Mouse (Mus musculus) thymus, postnatal 4 days (tissue): ENCODE data around the gene Tbc1d1.

ENCODE experiments used
- DNase-seq: peaks from one replicate; pipeline ENCODE4 v3.0.0; 2021

Tbc1d1 gene

GRCm38 (mm10) chr5:64161917-64162316 is 5.8 kb downstream of the Tbc1d1 start:
- DNase-seq, result no peak

DNA sequence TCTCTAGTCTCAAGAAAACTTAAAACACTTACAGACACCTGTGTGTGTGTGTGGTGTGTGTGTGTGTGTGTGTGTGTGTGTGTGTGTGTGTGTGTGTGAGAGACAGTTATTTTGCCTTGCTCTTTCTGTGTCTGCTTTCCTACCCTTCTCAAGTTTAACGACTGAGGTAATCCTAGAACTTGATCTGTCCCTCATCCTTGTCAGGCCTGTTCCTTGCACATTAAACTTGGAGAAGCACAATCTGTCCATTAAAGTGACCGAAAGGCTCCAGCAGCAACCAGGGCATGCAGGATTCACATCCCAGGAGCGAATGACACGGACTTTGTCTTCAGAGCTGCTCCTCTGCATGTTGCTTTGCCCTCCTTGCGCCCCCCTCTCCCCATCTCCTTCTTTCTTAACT is 6.5 kb downstream of the Tbc1d1 start:
- DNase-seq, result no peak

- no peak for DNase-seq
Observed at GRCm38 (mm10) chr5:64164414-64164813, 8.3 kb downstream of the Tbc1d1 start.

DNA sequence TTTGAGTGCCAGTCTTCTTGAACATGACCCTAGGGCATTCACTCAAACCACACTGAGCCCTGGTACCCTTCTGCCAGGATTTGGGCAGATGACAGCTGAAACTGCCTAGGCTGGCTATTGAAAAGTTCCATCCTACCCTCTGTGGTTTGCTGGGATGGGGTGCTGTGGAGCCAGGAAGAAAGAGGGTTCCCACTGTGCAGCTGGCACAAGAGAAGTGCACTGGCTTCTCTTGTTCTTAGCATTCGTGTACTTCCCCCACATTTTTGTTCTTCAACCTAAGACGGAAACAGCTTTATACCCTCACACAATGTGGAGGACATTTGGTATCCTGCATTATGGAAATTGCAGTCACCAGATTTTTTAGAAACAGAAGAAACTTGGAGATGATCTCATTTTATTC is 9.7 kb downstream of the Tbc1d1 start:
- DNase-seq, result no peak

DNA sequence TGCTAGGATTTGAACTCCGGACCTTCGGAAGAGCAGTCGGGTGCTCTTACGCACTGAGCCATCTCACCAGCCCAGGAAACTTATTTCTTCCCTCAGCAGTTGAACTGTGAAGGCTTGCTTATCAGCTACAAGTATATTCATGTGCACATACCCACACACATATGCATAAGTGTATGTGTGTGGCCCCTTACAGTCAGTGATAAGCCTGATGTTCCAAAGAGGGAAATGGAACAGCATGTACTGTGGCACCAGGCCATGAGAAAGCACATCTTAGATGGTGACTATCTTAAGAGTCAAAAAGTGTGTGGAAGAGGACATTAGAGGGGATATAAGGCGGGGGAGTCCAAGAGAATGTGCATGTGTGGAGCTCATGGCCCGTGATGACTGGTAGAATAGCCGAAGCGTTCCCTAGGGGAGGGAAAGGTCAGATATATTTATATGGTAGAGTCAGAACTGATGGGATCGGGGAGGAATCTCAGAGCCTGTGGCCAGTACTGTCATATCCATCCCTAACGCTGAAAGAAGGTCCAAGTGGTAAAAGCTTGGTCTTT is 13.0 kb downstream of the Tbc1d1 start:
- no peak for DNase-seq

- no peak for DNase-seq
Observed at GRCm38 (mm10) chr5:64172884-64173283, 16.8 kb downstream of the Tbc1d1 start.

DNA sequence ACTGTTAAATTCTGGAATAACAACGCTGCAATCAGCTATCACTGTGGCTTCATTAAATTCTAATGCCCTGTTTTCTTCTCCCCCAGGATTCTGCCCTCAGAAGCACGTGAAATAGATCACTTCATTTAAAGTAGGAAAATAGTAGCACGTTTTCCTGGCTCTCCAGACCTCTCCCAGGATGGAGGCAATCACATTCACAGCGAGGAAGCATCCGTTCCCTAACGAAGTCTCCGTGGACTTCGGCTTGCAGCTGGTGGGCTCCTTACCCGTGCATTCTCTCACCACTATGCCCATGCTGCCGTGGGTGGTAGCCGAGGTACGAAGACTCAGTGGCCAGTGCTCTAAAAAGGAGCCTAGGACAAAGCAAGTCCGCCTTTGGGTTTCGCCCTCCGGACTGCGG is 17.2 kb downstream of the Tbc1d1 start:
- DNase-seq, result no peak

DNA sequence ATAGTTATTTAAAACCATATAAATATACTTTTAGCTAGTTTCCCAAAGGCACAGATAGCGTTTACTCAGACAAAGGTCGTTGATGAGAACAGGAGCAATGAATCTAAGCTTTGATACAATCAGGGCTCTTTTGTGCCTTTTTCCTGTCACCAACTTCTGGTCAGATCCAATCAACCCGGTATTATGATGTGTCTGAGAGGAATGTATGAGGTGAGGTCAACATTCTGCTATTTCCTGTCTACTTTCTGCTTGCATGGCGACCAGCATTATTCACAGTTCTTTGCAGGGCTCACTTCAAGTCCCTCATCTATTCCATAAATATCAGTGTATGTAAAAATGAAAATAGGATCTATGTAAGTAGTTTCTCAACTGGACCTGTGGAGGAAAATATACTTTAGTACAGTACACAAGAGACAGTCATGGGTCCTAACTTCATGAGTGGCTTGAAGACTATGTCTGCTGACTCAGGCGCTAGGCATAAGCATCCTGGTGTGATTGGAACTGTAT is 18.4 kb downstream of the Tbc1d1 start:
- DNase-seq, result no peak

- DNase-seq, result no peak
Observed at GRCm38 (mm10) chr5:64180548-64180947, 24.4 kb downstream of the Tbc1d1 start.

DNA sequence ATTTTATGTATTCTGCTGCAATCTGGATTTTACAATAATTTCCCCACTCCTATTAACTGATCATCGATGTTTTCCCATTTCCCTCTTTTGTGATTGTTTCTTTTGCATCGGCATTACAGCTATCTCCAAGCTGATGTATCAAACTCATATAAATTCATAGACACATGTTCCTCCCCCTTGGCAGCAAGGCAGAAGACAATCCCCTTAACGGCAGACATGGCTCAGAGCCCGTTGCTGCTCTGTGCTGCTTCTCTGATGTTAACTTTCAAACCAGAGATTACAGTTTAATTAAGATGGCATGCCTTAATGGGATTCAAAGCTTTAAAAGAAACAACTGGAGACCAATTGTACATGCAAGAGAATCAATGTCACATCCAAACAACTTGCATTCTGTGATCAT is 27.6 kb downstream of the Tbc1d1 start:
- DNase-seq, result no peak

DNA sequence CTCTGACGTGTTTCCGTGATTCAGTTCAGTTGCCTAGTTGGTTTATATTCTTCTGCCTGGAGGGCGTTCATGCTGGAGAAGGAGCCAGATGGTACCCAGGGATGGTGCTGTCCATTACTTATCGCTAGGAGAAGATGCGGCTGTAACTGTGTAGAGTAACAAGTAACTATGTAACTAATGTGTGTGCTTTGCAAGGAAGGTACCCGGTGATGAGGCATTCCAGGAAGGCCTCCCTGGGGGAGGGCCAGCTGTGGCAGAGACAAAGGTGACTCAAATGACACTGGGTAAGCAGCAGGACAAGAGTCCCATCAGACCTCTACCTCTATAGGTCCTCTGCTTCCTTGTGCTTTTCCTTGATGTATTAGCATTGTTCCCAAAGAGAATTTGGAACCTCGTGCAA is 29.2 kb downstream of the Tbc1d1 start:
- DNase-seq, result no peak

GRCm38 (mm10) chr5:64186566-64186965 is 30.5 kb downstream of the Tbc1d1 start:
- no peak for DNase-seq

DNA sequence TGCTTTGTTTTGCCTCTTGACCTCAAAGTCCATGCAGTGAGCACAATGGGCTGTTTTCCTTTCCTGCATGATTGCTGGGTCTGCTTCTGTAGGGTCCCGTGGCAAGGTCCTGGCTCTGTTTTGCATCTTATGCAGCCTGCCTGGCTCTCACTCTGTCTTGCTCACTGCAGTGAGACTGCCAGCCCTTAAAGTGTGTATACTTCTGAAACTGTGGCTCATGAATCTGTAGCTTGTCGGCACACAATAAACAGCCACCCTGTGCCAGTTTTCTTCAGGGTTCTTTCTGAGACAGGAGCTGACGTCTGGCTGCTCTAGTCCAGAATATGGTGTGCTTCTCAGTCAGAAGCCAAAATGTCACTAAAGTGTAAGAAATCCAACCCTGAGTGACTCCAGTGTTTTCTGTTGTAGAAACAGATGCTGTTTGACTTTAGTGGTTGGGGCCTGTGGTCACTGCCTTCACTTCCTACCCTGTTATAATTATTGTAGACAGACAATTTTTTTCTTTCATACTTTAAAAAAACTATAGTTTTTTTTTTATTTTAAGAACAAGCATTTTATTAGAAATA is 32.1 kb downstream of the Tbc1d1 start:
- DNase-seq, result no peak

DNA sequence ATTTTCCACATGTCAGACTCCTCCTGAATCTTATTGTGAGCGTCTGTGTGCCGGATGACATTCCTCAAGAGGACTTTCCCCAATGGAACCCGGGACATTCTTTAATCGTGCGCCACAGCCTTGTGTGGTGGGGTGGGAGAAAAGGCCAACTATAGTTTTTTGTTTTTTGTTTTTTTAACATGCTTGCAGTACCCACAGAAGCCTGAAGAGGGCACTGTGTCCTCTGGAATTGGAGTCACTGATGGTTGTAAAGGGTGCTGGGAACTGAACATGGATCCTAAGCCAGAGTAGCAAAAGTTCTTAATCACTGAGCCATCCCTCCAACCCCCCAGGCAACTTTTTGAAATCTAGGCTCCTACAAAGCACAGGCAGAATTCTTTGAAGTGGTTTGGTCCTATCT is 34.8 kb downstream of the Tbc1d1 start:
- DNase-seq, result no peak

DNA sequence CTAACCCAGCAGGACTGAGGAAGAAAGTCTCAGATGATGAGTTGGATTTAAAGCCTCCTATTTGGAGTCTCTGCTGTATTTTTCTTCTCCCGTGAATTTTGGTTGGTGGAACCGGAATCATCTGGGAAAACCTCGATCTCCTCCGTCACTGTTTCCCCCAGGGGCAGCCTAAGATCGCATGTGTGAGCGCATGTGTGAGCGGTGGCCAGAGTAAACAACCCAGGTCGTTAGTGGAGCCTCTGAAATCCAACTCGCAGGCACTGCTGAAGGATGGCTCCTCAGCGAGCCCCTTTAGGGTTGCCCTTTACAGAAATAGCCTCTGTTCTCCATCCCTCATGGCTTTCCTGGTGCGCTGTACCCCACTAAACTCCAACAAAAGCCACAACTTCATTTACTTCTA is 37.2 kb downstream of the Tbc1d1 start:
- DNase-seq, result no peak

DNA sequence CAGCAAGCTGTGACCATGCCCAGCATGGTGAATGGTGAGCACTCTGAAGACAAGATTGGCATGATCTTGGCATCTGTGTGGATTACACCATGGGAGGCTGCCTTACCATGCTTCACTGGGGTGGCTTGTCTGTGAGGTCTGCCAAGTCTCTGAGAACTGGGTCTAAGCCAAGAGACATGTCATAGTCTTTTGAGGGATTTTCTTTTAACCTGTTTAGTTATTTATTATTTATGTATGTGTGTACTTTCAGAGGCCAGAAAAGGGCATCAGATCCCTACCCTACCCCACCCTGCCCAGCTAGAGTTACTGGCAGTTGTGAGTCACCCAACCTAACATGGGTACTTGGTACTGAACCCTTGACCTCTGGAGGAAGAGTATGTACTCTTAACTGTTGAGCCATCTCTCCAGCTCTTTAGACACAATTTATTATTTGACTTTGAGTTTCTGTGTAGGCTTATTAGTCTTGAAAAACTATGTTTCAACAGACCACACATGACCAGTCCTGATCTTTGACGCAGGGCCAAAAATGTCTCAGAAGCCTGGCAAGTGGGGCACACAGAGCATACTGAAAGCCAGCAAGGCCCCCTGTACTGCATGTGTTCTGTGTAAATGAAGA is 40.3 kb downstream of the Tbc1d1 start:
- DNase-seq, result no peak

GRCm38 (mm10) chr5:64196866-64197321 is 40.8 kb downstream of the Tbc1d1 start:
- no peak for DNase-seq

GRCm38 (mm10) chr5:64198624-64199023 is 42.5 kb downstream of the Tbc1d1 start:
- no peak for DNase-seq

DNA sequence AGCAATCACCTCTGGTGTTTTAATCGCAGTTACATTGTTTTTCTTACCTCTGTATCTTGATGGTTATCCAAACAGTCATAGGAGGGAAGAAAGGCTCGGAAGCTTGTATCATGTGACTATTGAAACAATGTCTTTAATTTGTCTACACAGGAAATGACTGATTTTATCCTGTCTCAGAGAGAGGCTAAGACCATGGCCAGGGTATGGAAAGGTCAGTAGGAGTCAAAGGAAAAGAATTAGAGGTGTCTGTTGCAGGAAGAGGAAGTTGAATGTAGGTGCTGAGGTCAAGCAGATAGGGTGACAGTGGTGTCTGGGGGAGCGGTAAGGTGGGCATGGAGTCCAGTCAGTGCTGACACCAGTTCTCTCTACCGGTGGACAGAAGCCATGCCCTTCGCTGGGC is 45.0 kb downstream of the Tbc1d1 start:
- no peak for DNase-seq

DNA sequence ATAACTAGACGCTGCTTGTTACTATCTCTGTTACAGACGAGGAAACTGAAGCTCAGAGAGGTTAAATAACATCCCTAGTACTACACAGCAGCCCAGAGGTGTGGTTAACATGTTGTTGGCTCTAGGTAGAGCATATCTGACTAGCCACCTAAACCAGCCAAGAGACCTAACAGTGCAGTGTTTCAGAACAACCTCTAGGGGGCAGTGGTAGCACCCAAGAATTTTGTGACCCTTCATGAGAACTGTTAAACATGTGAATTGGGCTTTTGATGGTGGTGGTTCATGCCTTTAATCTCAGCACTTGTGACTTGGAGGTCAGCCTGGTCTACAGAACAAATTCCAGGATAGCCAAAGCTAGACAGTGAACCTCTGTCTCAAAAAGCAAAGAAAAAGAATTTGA is 46.2 kb downstream of the Tbc1d1 start:
- peak; percentile 51 for DNase-seq

GRCm38 (mm10) chr5:64205610-64206009 is 49.5 kb downstream of the Tbc1d1 start:
- no peak for DNase-seq

GRCm38 (mm10) chr5:64206431-64206830 is 50.3 kb downstream of the Tbc1d1 start:
- no peak for DNase-seq

GRCm38 (mm10) chr5:64206875-64207274 is 50.8 kb downstream of the Tbc1d1 start:
- DNase-seq, result no peak

GRCm38 (mm10) chr5:64207800-64208199 is 51.7 kb downstream of the Tbc1d1 start:
- DNase-seq, result no peak

GRCm38 (mm10) chr5:64210817-64211216 is 54.7 kb downstream of the Tbc1d1 start:
- DNase-seq, result no peak
